Mouse (Mus musculus) liver, postnatal 0 days (tissue): ENCODE results near the gene Rfx3.

Experiments
- CTCF ChIP-seq: sonication (generic); IDR thresholded peaks from 2 replicates; pipeline ENCODE4 v1.5.1; 2016; ENCODE audit warnings: antibody characterized with exemption, low read depth
- EP300 ChIP-seq: IDR thresholded peaks from 2 replicates; pipeline ENCODE4 v1.6.1; 2016; ENCODE audit warnings: antibody characterized with exemption, low read depth, mild to moderate bottlenecking

- TF ChIP-seq CTCF (no peak), EP300 (no peak)
Observed at GRCm38 (mm10) chr19:27859641-27860040, 151.3 kb downstream of the Rfx3 start.
